Mouse (Mus musculus) hindbrain, postnatal 0 days (tissue): ENCODE results near the gene Olfr1298. TPM values are rescaled to one million over a fixed set of nuclear protein-coding genes. Genes with fewer than 3 reads are reported as not detected.

ENCODE experiments used
- ATAC-seq: fragments of 200-750 bp; cut with Nextera tagmentation; 2 replicates; pipeline ENCODE4 v1.8.0; 2017; ENCODE audit warnings: mild to moderate bottlenecking, moderate TSS enrichment, moderate library complexity
- DNase-seq: peaks from one replicate; pipeline ENCODE4 v3.0.0-alpha.2; 2015; ENCODE audit warnings: low spot score
- H3K27ac ChIP-seq: fragments of 300-500 bp; sonication (generic); 2 replicates; pipeline ENCODE4 v1.5.1; 2014; ENCODE audit warnings: mild to moderate bottlenecking
- H3K27me3 ChIP-seq: fragments of 300-500 bp; sonication (generic); 2 replicates; pipeline ENCODE4 v1.6.1; 2014; ENCODE audit warnings: low read length, mixed read lengths; ENCODE audit not compliant: insufficient read depth
- H3K36me3 ChIP-seq: fragments of 300-500 bp; sonication (generic); 2 replicates; pipeline ENCODE4 v1.6.1; 2014; ENCODE audit warnings: low read length, mixed read lengths; ENCODE audit not compliant: insufficient read depth
- H3K4me1 ChIP-seq: fragments of 300-500 bp; sonication (generic); 2 replicates; pipeline ENCODE4 v1.6.1; 2014; ENCODE audit warnings: antibody characterized with exemption, low read length, mixed read lengths; ENCODE audit not compliant: insufficient read depth
- H3K4me2 ChIP-seq: fragments of 300-500 bp; sonication (generic); 2 replicates; pipeline ENCODE4 v1.6.1; 2014; ENCODE audit warnings: low read depth, mild to moderate bottlenecking, low read length, moderate library complexity, mixed read lengths
- H3K4me3 ChIP-seq: fragments of 300-500 bp; sonication (generic); 2 replicates; pipeline ENCODE4 v1.5.1; 2014; ENCODE audit warnings: low read length
- H3K9ac ChIP-seq: fragments of 300-500 bp; sonication (generic); replicated peaks from 2 replicates; pipeline ENCODE4 v1.6.1; 2014; ENCODE audit warnings: mild to moderate bottlenecking, low read length, moderate library complexity, mixed read lengths
- H3K9me3 ChIP-seq: fragments of 300-500 bp; sonication (generic); 2 replicates; pipeline ENCODE4 v1.6.1; 2016; ENCODE audit warnings: low read length, mixed read lengths
- CTCF ChIP-seq: IDR thresholded peaks from 2 replicates; pipeline ENCODE4 v1.5.1; 2016; ENCODE audit warnings: antibody characterized with exemption, control low read depth, low read depth
- WGBS: fragments of 180-500 bp; shearing (Covaris S2); extraction: QIAGEN DNeasy Blood & Tissue Kit; methylation state at CpG from one replicate; pipeline ENCODE4 v1.1.7; 2014; 5-methylcytosine and 5-hydroxymethylcytosine counted together
- polyA plus RNA-seq: library from polyadenylated mRNA; unstranded; fragments of >200 nt; fragmentation: Nextera tagmentation; extraction: Ambion mirVana; gene quantifications from 2 replicates; pipeline ENCODE4 v1.2.1, GENCODE M21; 2015
- total RNA-seq: library from RNA; depleted of rRNA; stranded (reverse); fragments of >200 nt; gene quantifications from 2 replicates; pipeline ENCODE4 v1.2.3, GENCODE M21; 2014; rRNA removed

The Olfr1298 gene
- total RNA-seq (not detected in 2 replicates), polyA plus RNA-seq (not detected in 2 replicates)

GRCm38 (mm10) chr2:111649101-111649500 lies at the start of gene Olfr1298:
Olfr1298 (minus strand) TSS chr2:111649201.
- Histone ChIP-seq H3K27me3 (no peaks in the 10 kb centered on the region), H3K4me3 (no peak within 1 kb of the TSS), H3K27ac (no peak within 1 kb of the TSS), H3K36me3 (no peaks in the 10 kb centered on the region), H3K9ac (no peak within 1 kb of the TSS), H3K4me1 (no peaks in the 10 kb centered on the region), H3K4me2 (no peak within 1 kb of the TSS), H3K9me3 (no peaks in the 10 kb centered on the region)
- ATAC-seq (no peak), DNase-seq (no peak)
- WGBS, result 82% methylated on average over 1 of the region's 1 CpGs
- TF ChIP-seq CTCF, result no peak

- no peak within 1 kb of the TSS for H3K4me2 ChIP-seq
- no peak for TF ChIP-seq CTCF
- 75% methylated on average over 4 of the region's 4 CpGs for WGBS
- H3K9me3 ChIP-seq, result no peaks in the 10 kb centered on the region
- no peak within 1 kb of the TSS for H3K4me3 ChIP-seq
- no peak within 1 kb of the TSS for H3K9ac ChIP-seq
- H3K27ac ChIP-seq, result no peak within 1 kb of the TSS
- H3K27me3 ChIP-seq, result no peaks in the 10 kb centered on the region
- DNase-seq (no peak), ATAC-seq (no peak)
- H3K4me1 ChIP-seq, result no peaks in the 10 kb centered on the region
- H3K36me3 ChIP-seq, result no peaks in the 10 kb centered on the region
Measured at GRCm38 (mm10) chr2:111661119-111661518, 12.1 kb upstream of the Olfr1298 start, which contains the start of gene Olfr1299. Olfr1299 (plus strand) TSS chr2:111661419.

GRCm38 (mm10) chr2:111626397-111626796 lies 22.6 kb downstream of the Olfr1298 start, which contains the start of gene Olfr1297:
Olfr1297 (minus strand) TSS chr2:111626497.
- Histone ChIP-seq H3K9me3 (no peaks in the 10 kb centered on the region), H3K4me3 (no peak within 1 kb of the TSS), H3K4me2 (no peak within 1 kb of the TSS), H3K4me1 (no peaks in the 10 kb centered on the region), H3K27ac (no peak within 1 kb of the TSS), H3K27me3 (no peaks in the 10 kb centered on the region), H3K9ac (no peak within 1 kb of the TSS), H3K36me3 (no peaks in the 10 kb centered on the region)
- WGBS, result 64% methylated on average over 1 of the region's 1 CpGs
- ATAC-seq (no peak), DNase-seq (peak; percentile 1)
- no peak for TF ChIP-seq CTCF

Other genes starting within 250 kb of the Olfr1298 start
- gene Olfr1286, start 226.1 kb downstream of the Olfr1298 start, total RNA-seq, result not detected in 2 replicates
- not detected in 2 replicates for gene Olfr1286, start 226.1 kb downstream of the Olfr1298 start, polyA plus RNA-seq
- gene Olfr1287, start 200.1 kb downstream of the Olfr1298 start, total RNA-seq, result not detected in 2 replicates
- not detected in 2 replicates for gene Olfr1287, start 200.1 kb downstream of the Olfr1298 start, polyA plus RNA-seq
- gene Olfr1288, start 175.1 kb downstream of the Olfr1298 start, total RNA-seq, result not detected in 2 replicates
- not detected in 2 replicates for gene Olfr1288, start 175.1 kb downstream of the Olfr1298 start, polyA plus RNA-seq
- not detected in 2 replicates for gene Olfr1289, start 168.4 kb downstream of the Olfr1298 start, total RNA-seq
- not detected in 2 replicates for gene Olfr1289, start 168.4 kb downstream of the Olfr1298 start, polyA plus RNA-seq
- gene Olfr1290, start 155.4 kb downstream of the Olfr1298 start, total RNA-seq, result not detected in 2 replicates
- not detected in 2 replicates for gene Olfr1290, start 155.4 kb downstream of the Olfr1298 start, polyA plus RNA-seq
- gene Olfr1291-ps1, start 152.0 kb downstream of the Olfr1298 start, total RNA-seq, result not detected in 2 replicates
- gene Olfr1291-ps1, start 152.0 kb downstream of the Olfr1298 start, polyA plus RNA-seq, result not detected in 2 replicates
- gene Olfr1293-ps, start 124.0 kb downstream of the Olfr1298 start, total RNA-seq, result not detected in 2 replicates
- gene Olfr1293-ps, start 124.0 kb downstream of the Olfr1298 start, polyA plus RNA-seq, result not detected in 2 replicates
- not detected in 2 replicates for gene Olfr1294, start 108.9 kb downstream of the Olfr1298 start, total RNA-seq
- not detected in 2 replicates for gene Olfr1294, start 108.9 kb downstream of the Olfr1298 start, polyA plus RNA-seq
- not detected in 2 replicates for gene Olfr1295, start 79.5 kb downstream of the Olfr1298 start, total RNA-seq
- gene Olfr1295, start 79.5 kb downstream of the Olfr1298 start, polyA plus RNA-seq, result not detected in 2 replicates
- not detected in 2 replicates for gene Olfr1297, start 22.7 kb downstream of the Olfr1298 start, total RNA-seq
- gene Olfr1297, start 22.7 kb downstream of the Olfr1298 start, polyA plus RNA-seq, result not detected in 2 replicates
- not detected in 2 replicates for gene Olfr1299, start 12.2 kb upstream of the Olfr1298 start, total RNA-seq
- not detected in 2 replicates for gene Olfr1299, start 12.2 kb upstream of the Olfr1298 start, polyA plus RNA-seq
- not detected in 2 replicates for gene Olfr1301, start 101.8 kb upstream of the Olfr1298 start, total RNA-seq
- gene Olfr1301, start 101.8 kb upstream of the Olfr1298 start, polyA plus RNA-seq, result not detected in 2 replicates
- gene Olfr1302, start 128.2 kb upstream of the Olfr1298 start, total RNA-seq, result not detected in 2 replicates
- 0.10 TPM in 1 of 2 replicates, not detected in the other for gene Olfr1302, start 128.2 kb upstream of the Olfr1298 start, polyA plus RNA-seq
- gene Olfr1303, start 171.1 kb upstream of the Olfr1298 start, total RNA-seq, result not detected in 2 replicates
- gene Olfr1303, start 171.1 kb upstream of the Olfr1298 start, polyA plus RNA-seq, result not detected in 2 replicates
- gene Olfr1305, start 227.9 kb upstream of the Olfr1298 start, total RNA-seq, result not detected in 2 replicates
- not detected in 2 replicates for gene Olfr1305, start 227.9 kb upstream of the Olfr1298 start, polyA plus RNA-seq